Comparison of ENCODE assay signal across 8 mouse cellular contexts in genomic region chr16:91269468-91270211, GRCm38 (mm10). TPM values are rescaled to one million over a fixed set of nuclear protein-coding genes. Genes with fewer than 3 reads are reported as not detected.
DNase-seq lines count a peak whose midpoint lies in the region; ATAC-seq and TF ChIP-seq lines count a peak whose summit lies in the region.

Gene Olig1 (plus strand): TSS chr16:91269772.

- peak within 1 kb of the TSS; percentile 85 for H3K4me2 ChIP-seq in forebrain, embryonic 11.5 days (ENCODE audit: low read depth, low read length, severe bottlenecking)
- peak within 1 kb of the TSS; percentile 86 for H3K4me2 ChIP-seq in heart, embryonic 14.5 days (ENCODE audit: low read length)
- peak within 1 kb of the TSS; percentile 63 for H3K4me2 ChIP-seq in liver, embryonic 11.5 days
- peak within 1 kb of the TSS; percentile 66 for H3K4me2 ChIP-seq in neural tube, embryonic 13.5 days

- TF ChIP-seq CTCF in thymus, adult 2 months (IDR thresholded peaks at IDR 0.05; ENCODE audit: borderline replicate concordance, control insufficient read depth, extremely low read depth, insufficient read depth, low read length, poor library complexity) = no peak

- H3K27me3 ChIP-seq in thymus, adult 2 months (ENCODE audit: control insufficient read depth, insufficient read depth, low read length) = peaks cover 12% of the 10 kb centered on the region
- H3K27me3 ChIP-seq in forebrain, embryonic 11.5 days (ENCODE audit: control insufficient read depth, insufficient read depth, low read length) = peaks cover 87% of the 10 kb centered on the region
- peaks cover 93% of the 10 kb centered on the region for H3K27me3 ChIP-seq in heart, embryonic 14.5 days (ENCODE audit: control insufficient read depth, insufficient read depth, low read length)
- H3K27me3 ChIP-seq in liver, embryonic 11.5 days (replicated peaks; ENCODE audit: control insufficient read depth, insufficient read depth, low read length) = peaks cover 88% of the 10 kb centered on the region
- H3K27me3 ChIP-seq in neural tube, embryonic 13.5 days = peaks cover 100% of the 10 kb centered on the region

- peak within 1 kb of the TSS; percentile 38 for H3K9ac ChIP-seq in forebrain, embryonic 11.5 days (ENCODE audit: low read length)
- H3K9ac ChIP-seq in heart, embryonic 14.5 days (ENCODE audit: low read length) = no peak within 1 kb of the TSS
- no peak within 1 kb of the TSS for H3K9ac ChIP-seq in liver, embryonic 11.5 days (ENCODE audit: low read depth, low read length)
- H3K9ac ChIP-seq in neural tube, embryonic 13.5 days = peak within 1 kb of the TSS; percentile 0

- H3K4me1 ChIP-seq in thymus, adult 2 months (replicated peaks; ENCODE audit: control insufficient read depth, insufficient read depth, low read length) = no peaks in the 10 kb centered on the region
- H3K4me1 ChIP-seq in forebrain, embryonic 11.5 days (replicated peaks; ENCODE audit: control insufficient read depth, insufficient read depth, low read length) = peaks cover 19% of the 10 kb centered on the region
- H3K4me1 ChIP-seq in heart, embryonic 14.5 days (ENCODE audit: control insufficient read depth in 2 of 2, insufficient read depth in 2 of 2, low read length in 2 of 2) = peaks cover 3 to 17% of the 10 kb centered on the region in 2 experiments; a peak in 3 of 4 replicates
- peaks cover 4% of the 10 kb centered on the region; the same call in 1 of the 2 replicates for H3K4me1 ChIP-seq in liver, embryonic 11.5 days (replicated peaks; ENCODE audit: control insufficient read depth, insufficient read depth, low read length)
- H3K4me1 ChIP-seq in neural tube, embryonic 13.5 days (replicated peaks) = peaks cover 21% of the 10 kb centered on the region

- no peaks in the 10 kb centered on the region for H3K9me3 ChIP-seq in forebrain, embryonic 11.5 days (ENCODE audit: control insufficient read depth, low read length)
- H3K9me3 ChIP-seq in heart, embryonic 14.5 days (ENCODE audit: control insufficient read depth, low read length) = no peaks in the 10 kb centered on the region
- no peaks in the 10 kb centered on the region for H3K9me3 ChIP-seq in liver, embryonic 11.5 days (ENCODE audit: control insufficient read depth, low read length)
- H3K9me3 ChIP-seq in neural tube, embryonic 13.5 days = no peaks in the 10 kb centered on the region

- no peak within 1 kb of the TSS for H3K4me3 ChIP-seq in thymus, adult 2 months (ENCODE audit: control insufficient read depth, insufficient read depth, low read length)
- peak within 1 kb of the TSS; percentile 42 for H3K4me3 ChIP-seq in forebrain, embryonic 11.5 days (ENCODE audit: low read depth, low read length)
- H3K4me3 ChIP-seq in heart, embryonic 14.5 days (ENCODE audit: control insufficient read depth in 1 of 2, insufficient read depth in 1 of 2, low read depth in 1 of 2, low read length in 2 of 2) = peak within 1 kb of the TSS; percentile 43 to 47
- peak within 1 kb of the TSS; percentile 43 for H3K4me3 ChIP-seq in liver, embryonic 11.5 days (ENCODE audit: low read depth, low read length)
- H3K4me3 ChIP-seq in neural tube, embryonic 13.5 days = peak within 1 kb of the TSS; percentile 39

- WGBS in thymus, adult 2 months = 2% methylated on average over 64 of the region's 64 CpGs
- WGBS in forebrain, embryonic 11.5 days = under 1% methylated on average over 64 of the region's 64 CpGs
- WGBS in heart, embryonic 14.5 days = under 1% methylated on average over 63 of the region's 64 CpGs
- WGBS in liver, embryonic 11.5 days = 1% methylated on average over 64 of the region's 64 CpGs
- under 1% methylated on average over 63 of the region's 64 CpGs for WGBS in neural tube, embryonic 13.5 days

- peak; percentile 3 for DNase-seq in thymus, adult 2 months
- no peak for DNase-seq in thymus, postnatal 0 days (ENCODE audit: low spot score)
- DNase-seq in forebrain, embryonic 11.5 days (ENCODE audit: low spot score) = peak; percentile 83
- DNase-seq in kidney, postnatal 14 days = peak; percentile 34
- DNase-seq in liver, embryonic 11.5 days (ENCODE audit: low spot score) = peak; percentile 49
- peak; percentile 12 for DNase-seq in urinary bladder, postnatal 25 days (ENCODE audit: low spot score)

- no peak for TF ChIP-seq POLR2A in thymus, adult 2 months (IDR thresholded peaks at IDR 0.05; ENCODE audit: control insufficient read depth, extremely low read depth, insufficient read depth, low read length, poor library complexity)

- H3K36me3 ChIP-seq in thymus, adult 2 months (ENCODE audit: control insufficient read depth, insufficient read depth, low read length) = no peaks in the 10 kb centered on the region
- no peaks in the 10 kb centered on the region for H3K36me3 ChIP-seq in forebrain, embryonic 11.5 days (ENCODE audit: control insufficient read depth, insufficient read depth, low read length)
- no peaks in the 10 kb centered on the region for H3K36me3 ChIP-seq in heart, embryonic 14.5 days (ENCODE audit: control insufficient read depth, insufficient read depth, low read length)
- H3K36me3 ChIP-seq in liver, embryonic 11.5 days (ENCODE audit: control insufficient read depth, insufficient read depth, low read length) = no peaks in the 10 kb centered on the region
- no peaks in the 10 kb centered on the region for H3K36me3 ChIP-seq in neural tube, embryonic 13.5 days

- H3K27ac ChIP-seq in thymus, adult 2 months (ENCODE audit: control insufficient read depth, insufficient read depth, low read length) = no peak within 1 kb of the TSS
- H3K27ac ChIP-seq in forebrain, embryonic 11.5 days (ENCODE audit: low read depth, low read length) = 0 out of 2 replicates have a peak within 1 kb of the TSS, but pooled peaks have one; percentile 8
- H3K27ac ChIP-seq in heart, embryonic 14.5 days (replicated peaks in 1 of 2; ENCODE audit: control insufficient read depth in 1 of 2, insufficient read depth in 1 of 2, low read depth in 2 of 2, low read length in 2 of 2) = no peak within 1 kb of the TSS
- no peak within 1 kb of the TSS for H3K27ac ChIP-seq in liver, embryonic 11.5 days (ENCODE audit: low read depth, low read length)
- H3K27ac ChIP-seq in neural tube, embryonic 13.5 days (replicated peaks) = no peak within 1 kb of the TSS

- peak; percentile 90 for ATAC-seq in forebrain, embryonic 11.5 days (replicated peaks; ENCODE audit: low FRiP score)
- ATAC-seq in heart, embryonic 14.5 days (ENCODE audit: insufficient number of reproducible peaks, insufficient read depth, low FRiP score, low read depth) = peak; percentile 75
- peak; percentile 63; the same call in 1 of the 2 replicates for ATAC-seq in liver, embryonic 11.5 days (replicated peaks; ENCODE audit: low FRiP score)
- peak; percentile 92 for ATAC-seq in neural tube, embryonic 13.5 days (ENCODE audit: low read depth)

RNA-seq across cellular contexts. Expression of gene Olig1, which starts in this region (rescaled TPM):
- polyA plus RNA-seq in thymus, adult 2 months (2012; rRNA removed) = 0.51 and 0.66 TPM in 2 replicates
- polyA plus RNA-seq in thymus, postnatal 0 days (2015; fragmentation: Nextera tagmentation; extraction: Ambion mirVana) = 0.13 and 0.16 TPM in 2 replicates
- polyA plus RNA-seq in forebrain, embryonic 11.5 days (2014; fragmentation: Nextera tagmentation; extraction: Ambion mirVana) = 9.0 and 12.3 TPM in 2 replicates
- 0.09 TPM in 1 of 2 replicates, not detected in the other for polyA plus RNA-seq in heart, embryonic 14.5 days (2014; fragmentation: Nextera tagmentation; extraction: Ambion mirVana)
- polyA plus RNA-seq in liver, embryonic 11.5 days (2014; fragmentation: Nextera tagmentation; extraction: Ambion mirVana) = not detected in 2 replicates
- 20.9 and 26.0 TPM in 2 replicates for polyA plus RNA-seq in neural tube, embryonic 13.5 days (2015; fragmentation: Nextera tagmentation; extraction: Ambion mirVana)

Comparison
In these comparisons a context has a peak if more than half of its experiments do, and no peak if none do; other contexts are left out.
1. Peak in DNase-seq in thymus, adult 2 months; RNA of the gene not detected or under 1 TPM.
2. Peak in ATAC-seq, H3K4me3 ChIP-seq and H3K4me2 ChIP-seq in heart, embryonic 14.5 days; RNA of the gene not detected or under 1 TPM.
3. Peak in DNase-seq, ATAC-seq, H3K4me3 ChIP-seq and H3K4me2 ChIP-seq in liver, embryonic 11.5 days; RNA of the gene not detected or under 1 TPM.
4. H3K9ac ChIP-seq: peak in forebrain, embryonic 11.5 days (single experiment) and neural tube, embryonic 13.5 days (single experiment); none in heart, embryonic 14.5 days (single experiment) and liver, embryonic 11.5 days (single experiment).
5. Peak in every context shown above with its lines, with median percentiles within 50 percentile points of each other: ATAC-seq and H3K4me2 ChIP-seq.